Mouse (Mus musculus): ENCODE measurements at regions not wholly inside any gene's neighbourhood (a gene's known extent, or its start where the extent isn't known, plus 50 kb on each side); places are given as distances from the start of the nearest gene placed in this dataset.

- TF ChIP-seq POLR2A (IDR thresholded peaks at IDR 0.05; ENCODE audit: borderline replicate concordance, extremely low read depth, insufficient read depth, insufficient read length, poor library complexity, severe bottlenecking) = no peak
- no peak for TF ChIP-seq CTCF (IDR thresholded peaks at IDR 0.05; ENCODE audit: borderline replicate concordance, extremely low read depth, insufficient read depth, insufficient read length)
Measured at GRCm38 (mm10) chr2:48138051-48138611, 675.8 kb upstream of the Acvr2a start.
